Mouse (Mus musculus) CD4-positive, CD25-positive, alpha-beta regulatory T cell, adult 4 months (primary cell): ENCODE data around the gene Gm14391. TPM values are rescaled to one million over a fixed set of nuclear protein-coding genes. Genes with fewer than 3 reads are reported as not detected.
A peak's percentile ranks its signal among the peaks of the same experiment; 100 is the strongest.
"Not testable (repeated sequence)": the region's sequence is repeated elsewhere in the genome, so short reads cannot be mapped to it uniquely, and the experiment has no call there.

ENCODE experiments used
- ATAC-seq: one replicate; pipeline ENCODE4 v1.8.0; 2017
- polyA plus RNA-seq, 2 experiments: library from polyadenylated mRNA; unstranded; fragments of 100-300 nt; shearing (Covaris generic); gene quantifications; one replicate each; pipeline ENCODE4 v1.2.1; 2017

Gm14391 gene
- polyA plus RNA-seq = 1 to 10 TPM; 4.3 to 4.6 TPM

DNA sequence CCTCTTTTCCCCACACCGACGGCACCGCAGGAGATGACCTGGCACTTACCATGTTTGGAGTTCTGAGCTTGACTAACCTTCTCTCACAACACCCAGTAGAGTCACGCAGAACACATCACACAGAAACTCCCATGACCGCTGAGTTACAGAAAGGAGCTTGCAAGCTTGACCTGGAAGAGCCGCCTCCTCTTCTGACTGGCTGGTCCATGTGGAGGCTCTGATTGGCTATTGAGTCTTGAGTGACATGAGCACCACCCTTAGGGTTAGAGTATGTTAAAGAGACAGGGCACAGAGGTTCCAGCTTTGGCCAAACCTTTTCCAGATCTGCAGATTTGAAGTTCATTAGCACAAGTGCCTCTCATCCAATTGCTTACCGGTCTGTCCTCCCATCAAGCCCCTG lies at the start of gene Gm14391:
TSS of gene Gm14391 (minus strand) at position 186 of the 400 bp plus-strand sequence.
- peak; percentile 43 for ATAC-seq

DNA sequence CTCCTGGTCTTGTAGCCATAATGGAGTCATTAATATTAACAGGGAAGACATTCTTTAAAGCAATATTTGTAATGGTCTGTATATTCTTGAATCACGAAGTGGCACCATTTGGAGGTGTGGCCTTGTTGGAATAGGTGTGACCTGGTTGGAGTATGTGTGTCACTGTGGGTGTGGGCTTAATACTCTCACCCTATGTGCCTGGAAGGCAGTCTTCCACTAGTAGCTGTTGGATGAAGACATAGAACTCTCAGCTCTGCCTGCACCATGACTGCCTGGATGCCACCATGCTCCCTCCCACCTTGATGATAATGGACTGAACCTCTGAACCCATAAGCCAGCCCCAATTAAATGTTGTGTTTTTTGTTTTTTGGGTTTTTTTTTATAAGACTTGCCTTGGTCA lies 27.7 kb downstream of the Gm14391 start:
- ATAC-seq = not testable (repeated sequence)

DNA sequence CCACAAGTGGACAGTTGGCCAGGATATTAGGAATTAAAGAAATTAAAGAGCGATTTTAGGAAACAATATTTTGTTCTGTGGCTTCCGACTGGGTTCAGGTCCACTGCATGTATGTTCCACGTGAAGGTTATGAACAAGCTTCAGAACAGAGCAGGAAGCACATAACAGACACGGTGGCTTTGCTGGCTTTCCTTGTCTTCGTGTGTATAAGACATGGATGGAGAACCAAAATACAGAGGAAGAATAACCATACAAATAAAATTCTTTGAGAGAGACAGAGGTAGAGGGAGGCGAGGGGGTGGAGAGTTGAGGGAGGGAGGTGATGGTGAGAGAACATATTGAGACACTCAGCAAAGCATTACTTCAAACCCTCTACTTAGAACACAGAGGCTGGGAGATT lies 30.4 kb downstream of the Gm14391 start:
- no peak for ATAC-seq

GRCm38 (mm10) chr2:175175401-175176180 lies 31.1 kb downstream of the Gm14391 start, which contains the start of gene Gm14443:
TSS of gene Gm14443 (minus strand) at chr2:175175871.
- ATAC-seq = not testable (repeated sequence)

DNA sequence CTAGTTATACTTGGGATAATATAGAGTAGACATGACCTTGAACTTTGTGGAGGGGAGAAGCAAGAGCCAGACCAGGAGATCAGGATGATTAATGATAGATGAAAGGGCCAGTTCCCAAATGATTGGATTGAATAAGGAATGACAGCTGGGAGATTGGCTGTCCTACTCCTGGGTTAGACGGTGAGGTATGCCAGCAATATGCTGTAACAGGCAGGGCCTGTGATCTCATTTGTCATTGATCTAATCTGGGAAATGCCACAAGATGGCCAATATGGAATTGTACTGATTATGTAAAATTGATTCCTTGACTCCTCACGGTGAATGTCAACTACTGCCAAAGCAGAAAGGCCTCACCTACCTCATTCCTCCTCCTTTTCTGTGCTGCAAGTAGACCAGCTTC lies 32.7 kb downstream of the Gm14391 start:
- ATAC-seq = not testable (repeated sequence)

DNA sequence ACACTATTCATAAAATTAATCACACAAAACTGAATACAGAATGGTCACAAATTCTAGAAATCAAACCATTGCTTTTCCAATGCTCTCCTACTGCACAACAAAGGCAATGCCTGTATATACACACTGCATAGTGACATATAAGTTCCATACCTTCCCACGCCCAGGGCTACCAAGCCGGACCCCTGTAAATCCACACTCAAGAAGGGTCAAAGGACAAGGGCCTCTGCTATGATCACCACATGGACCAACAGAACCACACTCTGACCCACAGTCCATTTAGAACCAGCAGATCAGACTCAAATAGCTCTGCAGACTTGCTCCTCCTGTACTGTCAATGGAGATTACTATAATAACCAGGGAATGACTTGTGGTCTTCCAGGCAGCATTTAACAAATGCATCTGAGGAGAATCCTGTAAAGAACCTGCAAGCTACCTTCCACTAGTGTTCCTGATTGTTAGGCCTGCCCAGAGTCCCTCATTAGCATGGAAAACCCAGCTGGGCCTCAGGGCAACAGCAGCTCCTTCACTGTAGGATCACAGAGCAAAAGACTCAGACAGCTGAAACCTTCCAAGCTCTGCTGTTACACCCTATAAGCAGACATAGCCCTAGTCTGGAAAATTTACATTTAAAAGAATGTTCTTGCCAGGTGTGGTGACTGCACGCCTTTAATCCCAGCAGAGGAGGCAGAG lies 33.7 kb downstream of the Gm14391 start:
- not testable (repeated sequence) for ATAC-seq

- ATAC-seq = no peak
Observed at GRCm38 (mm10) chr2:175172123-175172522, 34.6 kb downstream of the Gm14391 start.

DNA sequence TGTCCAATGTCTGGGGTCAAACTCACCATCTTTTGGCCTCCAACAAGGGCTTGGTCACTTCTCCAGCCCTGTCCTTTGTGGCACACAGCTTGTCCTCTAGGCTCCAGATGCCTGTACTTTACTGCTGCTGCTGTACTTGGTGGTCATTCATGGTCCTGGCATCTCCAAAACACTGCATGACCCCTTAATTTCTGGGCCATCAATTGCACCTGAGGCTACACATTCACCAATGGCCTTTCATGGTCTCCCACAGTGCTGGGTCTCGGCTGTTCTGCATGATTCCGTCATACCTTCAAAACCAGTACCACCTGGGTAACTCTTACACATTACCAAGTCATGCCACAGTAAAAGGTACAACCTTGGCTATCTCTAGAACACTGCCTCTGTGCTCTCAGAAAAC lies 39.8 kb downstream of the Gm14391 start:
- not testable (repeated sequence) for ATAC-seq

GRCm38 (mm10) chr2:175165110-175165509 lies 41.6 kb downstream of the Gm14391 start:
- not testable (repeated sequence) for ATAC-seq

DNA sequence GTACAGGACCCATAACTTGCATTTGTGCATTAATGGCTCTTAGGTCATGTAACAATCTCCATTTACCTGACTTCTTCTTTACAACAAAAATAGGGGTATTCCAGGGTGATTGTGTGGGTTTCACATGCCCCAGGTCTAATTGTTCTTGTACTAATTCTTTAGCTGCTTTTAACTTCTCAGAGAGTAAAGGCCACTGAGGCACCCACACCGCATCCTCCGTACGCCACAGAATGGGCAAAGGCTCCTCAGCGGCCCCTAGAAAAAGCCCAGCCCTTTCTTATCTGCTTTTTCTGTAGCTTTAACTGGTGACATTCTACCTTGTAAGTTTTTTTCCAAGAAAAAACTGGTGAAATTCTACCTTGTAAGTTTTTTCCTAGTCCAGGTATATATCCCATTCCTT lies 45.3 kb downstream of the Gm14391 start:
- ATAC-seq = not testable (repeated sequence)

- ATAC-seq = no peak
Observed at GRCm38 (mm10) chr2:175158642-175159041, 48.1 kb downstream of the Gm14391 start.

DNA sequence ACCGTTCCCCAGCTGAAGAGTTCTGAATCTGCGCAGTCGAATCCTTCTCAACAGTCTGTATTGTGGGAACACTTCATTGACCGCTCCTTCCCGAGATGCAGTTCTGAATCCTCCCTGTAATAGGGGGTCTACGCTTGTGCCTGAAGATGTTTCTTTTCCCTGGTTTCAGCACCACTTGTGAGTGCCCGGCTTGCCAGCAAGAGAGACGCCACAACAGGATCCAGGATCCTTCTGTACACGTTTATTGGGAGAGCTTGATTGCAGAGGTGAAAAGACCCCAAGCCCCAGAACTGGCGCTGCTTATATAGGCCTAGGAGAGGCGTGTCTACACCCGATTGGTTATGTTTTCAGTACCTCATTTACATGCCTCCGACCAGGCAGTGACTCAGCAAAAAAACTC lies 50.0 kb downstream of the Gm14391 start:
- ATAC-seq = no peak

- not testable (repeated sequence) for ATAC-seq
Observed at GRCm38 (mm10) chr2:175141993-175142295, 64.8 kb downstream of the Gm14391 start, which contains the start of gene Gm14399. TSS of gene Gm14399 (minus strand) at chr2:175142012.

DNA sequence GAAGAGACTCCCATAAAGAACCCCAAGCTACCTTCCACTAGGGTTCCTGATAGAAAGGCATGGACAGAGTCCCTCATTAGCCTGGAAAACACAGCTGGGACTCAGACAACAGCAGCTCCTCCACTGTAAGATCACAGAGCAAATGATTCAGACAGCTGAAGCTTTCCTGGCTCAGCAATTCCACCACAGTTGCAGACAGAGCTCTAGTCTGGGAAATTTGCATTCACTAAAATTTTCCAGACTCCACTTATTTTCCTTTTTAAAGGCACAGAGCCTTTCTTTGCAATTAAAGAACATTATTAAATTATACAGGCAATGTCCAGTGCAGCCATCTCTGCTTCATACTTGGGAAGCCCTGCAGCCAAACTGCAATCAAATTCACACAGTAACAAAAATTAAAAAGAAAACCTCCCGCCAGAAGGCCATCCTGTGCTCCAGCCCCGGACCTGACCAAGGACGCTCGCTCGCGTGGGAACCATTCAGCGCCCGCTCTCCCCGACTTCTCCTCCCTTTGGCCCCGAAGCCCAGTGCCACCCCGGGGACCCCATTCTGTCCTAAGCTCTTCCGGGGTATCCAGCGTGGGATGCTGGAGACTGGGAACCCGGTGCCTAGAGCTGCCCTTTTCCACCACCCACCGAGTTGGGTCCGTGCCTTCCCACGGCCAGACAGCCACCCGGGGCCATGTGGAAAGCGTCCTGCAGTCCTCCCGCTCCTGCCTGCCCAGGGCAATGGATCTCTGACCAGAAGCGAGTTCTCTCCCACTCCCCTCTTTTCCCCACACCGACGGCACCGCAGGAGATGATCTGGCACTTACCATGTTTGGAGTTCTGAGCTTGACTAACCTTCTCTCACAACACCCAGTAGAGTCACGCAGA lies 65.4 kb downstream of the Gm14391 start:
- not testable (repeated sequence) for ATAC-seq

Other genes starting within 250 kb of the Gm14391 start
- gene Gm14444, start 196.7 kb downstream of the Gm14391 start, polyA plus RNA-seq = not detected
- gene Gm14393, start 139.1 kb downstream of the Gm14391 start, polyA plus RNA-seq = not detected
- gene Gm14399, start 64.9 kb downstream of the Gm14391 start, polyA plus RNA-seq = 1 to 10 TPM in 1 of 2 experiments, under 1 TPM in 1; 0.85 to 4.5 TPM
- under 1 TPM in 1 of 2 experiments, not detected in 1; 0.11 TPM for gene Gm14443, start 31.0 kb downstream of the Gm14391 start, polyA plus RNA-seq
- gene Gm14440, start 68.2 kb upstream of the Gm14391 start, polyA plus RNA-seq = 1 to 10 TPM in 1 of 2 experiments, not detected in 1; 2.8 TPM
- 10 to 100 TPM; 10.5 to 16.6 TPM for gene Gm4631, start 131.3 kb upstream of the Gm14391 start, polyA plus RNA-seq
- gene Zfp968, start 165.5 kb upstream of the Gm14391 start, polyA plus RNA-seq = 1 to 10 TPM; 1.4 to 2.9 TPM
- 10 to 100 TPM in 1 of 2 experiments, 1 to 10 TPM in 1; 7.9 to 15.8 TPM for gene Gm4724, start 228.9 kb upstream of the Gm14391 start, polyA plus RNA-seq